Mouse (Mus musculus) liver, embryonic 16.5 days (tissue): ENCODE measurements at regions not wholly inside any gene's neighbourhood (a gene's known extent, or its start where the extent isn't known, plus 50 kb on each side); places are given as distances from the start of the nearest gene placed in this dataset.

ENCODE experiments used
- ATAC-seq: fragments of 200-750 bp; cut with Nextera tagmentation; 2 replicates; pipeline ENCODE4 v1.8.0; 2017; ENCODE audit warnings: low read depth, mild to moderate bottlenecking, moderate number of reproducible peaks, moderate library complexity
- H3K27ac ChIP-seq: fragments of 300-500 bp; sonication (generic); 2 replicates; pipeline ENCODE4 v1.5.1; 2014; ENCODE audit warnings: mild to moderate bottlenecking, low read length
- H3K27me3 ChIP-seq: fragments of 300-500 bp; sonication (generic); 2 replicates; pipeline ENCODE4 v1.6.1; 2014; ENCODE audit warnings: low read depth, low read length, mixed read lengths; ENCODE audit not compliant: control insufficient read depth, insufficient read depth
- H3K36me3 ChIP-seq: fragments of 300-500 bp; sonication (generic); 2 replicates; pipeline ENCODE4 v1.6.1; 2014; ENCODE audit warnings: mild to moderate bottlenecking; ENCODE audit not compliant: control insufficient read depth, insufficient read depth
- H3K4me1 ChIP-seq: fragments of 300-500 bp; sonication (generic); 2 replicates; pipeline ENCODE4 v1.6.1; 2014; ENCODE audit warnings: low read depth, low read length, mixed read lengths; ENCODE audit not compliant: control insufficient read depth
- H3K4me2 ChIP-seq: fragments of 300-500 bp; sonication (generic); 2 replicates; pipeline ENCODE4 v1.6.1; 2014; ENCODE audit warnings: low read depth, low read length, mixed read lengths
- H3K4me3 ChIP-seq: fragments of 300-500 bp; sonication (generic); 2 replicates; pipeline ENCODE4 v1.5.1; 2014; ENCODE audit warnings: low read depth, mild to moderate bottlenecking, low read length
- H3K9ac ChIP-seq: fragments of 300-500 bp; sonication (generic); 2 replicates; pipeline ENCODE4 v1.6.1; 2014; ENCODE audit warnings: low read depth, low read length
- H3K9me3 ChIP-seq: fragments of 300-500 bp; sonication (generic); replicated peaks from 2 replicates; pipeline ENCODE4 v1.6.1; 2016; ENCODE audit warnings: low read length; ENCODE audit not compliant: control insufficient read depth
- WGBS: fragments of 180-500 bp; shearing (Covaris S2); extraction: QIAGEN DNeasy Blood & Tissue Kit; methylation state at CpG from one replicate; pipeline ENCODE4 v1.1.7; 2014; ENCODE audit not compliant: insufficient replicate concordance; 5-methylcytosine and 5-hydroxymethylcytosine counted together

GRCm38 (mm10) chr11:57913801-57914560 lies 81.4 kb upstream of the Hand1 start:
- H3K27ac ChIP-seq = no peak overlapping the region

GRCm38 (mm10) chr11:57913020-57913699 lies 80.5 kb upstream of the Hand1 start:
- Histone ChIP-seq H3K27me3 (no peaks in the 10 kb centered on the region), H3K9me3 (no peaks in the 10 kb centered on the region), H3K4me3 (no peak overlapping the region), H3K4me2 (no peak overlapping the region), H3K9ac (no peak overlapping the region), H3K4me1 (no peaks in the 10 kb centered on the region), H3K27ac (no peak overlapping the region), H3K36me3 (no peaks in the 10 kb centered on the region)
- 19% methylated on average over 14 of the region's 14 CpGs for WGBS
- no peak for ATAC-seq

More at GRCm38 (mm10) chr11:57913801-57914560, 81.4 kb upstream of the Hand1 start:
- Histone ChIP-seq H3K9ac (no peak overlapping the region), H3K36me3 (no peaks in the 10 kb centered on the region), H3K27me3 (no peaks in the 10 kb centered on the region), H3K4me2 (no peak overlapping the region), H3K4me1 (no peaks in the 10 kb centered on the region), H3K9me3 (no peaks in the 10 kb centered on the region), H3K4me3 (no peak overlapping the region)
- ATAC-seq = no peak
- WGBS = 44% methylated on average over 3 of the region's 3 CpGs

DNA sequence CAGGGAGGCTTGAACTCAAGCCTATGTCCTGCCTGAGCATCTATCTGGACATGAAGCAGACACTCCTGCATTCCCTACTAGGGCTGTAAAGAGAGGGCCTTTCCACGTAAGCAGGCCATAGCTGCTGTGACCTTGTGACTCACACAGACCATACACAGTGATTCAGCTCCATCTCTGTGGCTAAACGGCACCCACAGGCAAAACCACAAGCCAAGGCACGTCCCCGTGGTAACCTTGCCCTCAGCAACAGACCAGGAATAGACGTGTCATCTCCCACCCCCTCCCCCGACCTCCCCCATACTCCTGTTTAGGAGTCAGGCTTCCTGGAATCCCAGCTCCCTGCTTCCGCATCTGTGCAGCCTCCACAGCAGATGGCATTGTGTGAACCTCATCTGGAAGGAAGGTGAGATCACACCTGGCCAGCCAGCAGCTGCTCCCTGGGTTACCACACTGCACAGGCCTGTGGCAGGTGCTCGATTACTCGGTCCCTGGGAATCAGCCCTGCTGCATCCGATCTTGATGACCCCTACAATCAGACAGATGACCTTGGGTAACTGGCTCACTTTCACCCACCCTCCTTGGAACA lies 79.2 kb upstream of the Hand1 start:
- WGBS = 12% methylated on average over 10 of the region's 10 CpGs
- Histone ChIP-seq H3K4me1 (no peaks in the 10 kb centered on the region), H3K9ac (no peak overlapping the region)

GRCm38 (mm10) chr11:57904216-57904615 lies 71.6 kb upstream of the Hand1 start:
- H3K27ac ChIP-seq = no peak overlapping the region
- no peaks in the 10 kb centered on the region for H3K27me3 ChIP-seq
- H3K4me3 ChIP-seq = no peak overlapping the region
- no peaks in the 10 kb centered on the region for H3K4me1 ChIP-seq
- no peaks in the 10 kb centered on the region for H3K36me3 ChIP-seq
- WGBS = 24% methylated on average over 9 of the region's 9 CpGs
- H3K9me3 ChIP-seq = no peaks in the 10 kb centered on the region
- ATAC-seq = no peak
- no peak overlapping the region for H3K4me2 ChIP-seq
- no peak overlapping the region for H3K9ac ChIP-seq

More for the DNA sequence above, 79.2 kb upstream of the Hand1 start:
- no peaks in the 10 kb centered on the region for H3K27me3 ChIP-seq
- H3K36me3 ChIP-seq = no peaks in the 10 kb centered on the region
- no peak for ATAC-seq
- no peak overlapping the region for H3K27ac ChIP-seq
- H3K4me2 ChIP-seq = no peak overlapping the region
- H3K4me3 ChIP-seq = no peak overlapping the region
- no peaks in the 10 kb centered on the region for H3K9me3 ChIP-seq

DNA sequence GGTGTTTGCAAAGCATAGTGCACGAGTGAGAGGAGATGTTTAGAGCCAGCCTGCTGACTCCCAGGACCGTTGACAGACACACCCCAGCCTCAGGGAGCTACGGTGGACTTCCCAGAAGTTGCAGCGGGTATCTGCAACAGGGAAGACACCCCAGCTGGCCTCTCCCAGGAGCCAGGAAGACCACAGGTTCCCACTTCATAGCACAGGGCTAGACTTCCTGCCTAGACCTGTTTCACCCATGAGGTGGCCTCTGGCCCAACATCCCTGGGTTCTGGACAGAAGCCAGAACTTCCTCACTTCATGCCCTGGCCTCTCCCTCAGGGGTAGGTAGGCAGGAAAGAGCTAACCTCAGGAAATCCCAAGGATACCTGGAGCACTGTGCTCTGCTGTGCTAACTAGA lies 66.7 kb upstream of the Hand1 start:
- no peak overlapping the region for H3K4me2 ChIP-seq
- H3K27me3 ChIP-seq = no peaks in the 10 kb centered on the region
- no peak overlapping the region for H3K4me3 ChIP-seq
- no peak overlapping the region for H3K27ac ChIP-seq
- WGBS = 16% methylated on average over 4 of the region's 4 CpGs
- no peak for ATAC-seq
- no peaks in the 10 kb centered on the region for H3K4me1 ChIP-seq
- no peaks in the 10 kb centered on the region for H3K9me3 ChIP-seq
- H3K36me3 ChIP-seq = no peaks in the 10 kb centered on the region
- H3K9ac ChIP-seq = no peak overlapping the region

GRCm38 (mm10) chr11:57895497-57895896 lies 62.9 kb upstream of the Hand1 start:
- Histone ChIP-seq H3K27ac (no peak overlapping the region), H3K4me2 (no peak overlapping the region), H3K4me1 (no peaks in the 10 kb centered on the region), H3K9me3 (no peaks in the 10 kb centered on the region), H3K4me3 (no peak overlapping the region), H3K36me3 (no peaks in the 10 kb centered on the region), H3K9ac (no peak overlapping the region), H3K27me3 (no peaks in the 10 kb centered on the region)
- no peak for ATAC-seq
- WGBS = 3% methylated on average over 1 of the region's 1 CpGs

- Histone ChIP-seq H3K4me3 (no peak overlapping the region), H3K27me3 (peaks cover 4% of the 10 kb centered on the region), H3K9ac (no peak overlapping the region), H3K27ac (no peak overlapping the region), H3K4me1 (no peaks in the 10 kb centered on the region), H3K9me3 (no peaks in the 10 kb centered on the region), H3K36me3 (no peaks in the 10 kb centered on the region), H3K4me2 (no peak overlapping the region)
- no peak for ATAC-seq
- 42% methylated on average over 15 of the region's 15 CpGs for WGBS
These were observed 50.4 kb upstream of the Hand1 start for GRCm38 (mm10) chr11:57882736-57883635.
